Mouse (Mus musculus) central nervous system, embryonic 18 days (tissue): ENCODE measurements around the gene Foxp1. TPM values are rescaled to one million over a fixed set of nuclear protein-coding genes. Genes with fewer than 3 reads are reported as not detected.

Experiments used
- polyA plus RNA-seq: library from polyadenylated mRNA; depleted of rRNA; stranded (reverse); fragments of >200 nt; gene quantifications from 2 replicates; pipeline ENCODE4 v1.2.3, GENCODE M21; 2012; rRNA removed

The Foxp1 gene
- polyA plus RNA-seq, result 75.1 and 105 TPM in 2 replicates

DNA sequence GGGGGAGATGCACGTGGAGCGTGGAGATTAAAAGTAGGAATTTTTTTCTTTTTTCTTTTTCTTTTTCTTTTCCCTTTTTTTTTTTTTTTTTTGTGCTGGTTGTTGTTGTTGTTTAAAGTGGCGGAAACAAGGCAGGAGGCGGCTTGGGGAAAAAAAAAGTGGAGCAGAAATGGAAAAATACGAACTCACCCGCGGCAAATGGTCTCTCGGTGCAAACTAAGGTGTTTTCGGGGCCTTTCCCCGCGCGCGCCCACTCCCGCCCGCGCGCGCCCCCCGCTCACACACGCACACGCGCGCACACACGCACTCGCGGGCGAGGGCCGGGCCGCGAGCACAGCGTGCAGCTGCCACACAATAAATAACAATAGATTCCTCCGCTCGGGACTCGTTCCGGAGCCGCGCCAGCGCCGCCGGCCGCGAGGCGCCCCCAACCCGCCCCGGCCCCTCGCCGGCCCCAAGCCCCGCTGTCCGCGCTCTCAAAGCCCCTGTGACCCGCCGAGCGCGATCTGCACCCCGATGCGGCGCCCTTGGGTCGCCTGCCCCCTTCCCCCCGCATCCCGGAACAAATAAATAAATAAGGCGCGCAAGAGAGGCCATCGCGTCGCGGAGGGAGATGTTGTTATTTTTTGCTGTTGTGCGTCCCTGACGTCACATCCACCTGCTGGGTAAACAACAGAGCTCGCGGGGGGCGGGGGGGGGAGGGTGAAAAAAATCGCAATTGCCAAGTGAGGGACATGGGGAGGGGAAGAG is at the start of gene Foxp1:
Gene Foxp1 (minus strand): TSS at position 363 of the 750 bp plus-strand sequence.

Other genes with a start within 250 kb of the Foxp1 start
- gene Eif4e3, start 144.1 kb upstream of the Foxp1 start, polyA plus RNA-seq, result 15.2 and 15.6 TPM in 2 replicates
- 1.5 and 1.9 TPM in 2 replicates for gene Gm20696, start 144.1 kb upstream of the Foxp1 start, polyA plus RNA-seq
- 39.9 and 49.7 TPM in 2 replicates for gene Gpr27, start 170.0 kb upstream of the Foxp1 start, polyA plus RNA-seq
- gene Prok2, start 203.7 kb upstream of the Foxp1 start, polyA plus RNA-seq, result 0.66 and 0.85 TPM in 2 replicates